Mouse (Mus musculus) ES-E14 (cell line): ENCODE measurements around the gene Ccdc85c.

Experiments used
- CHD2 ChIP-seq: IDR thresholded peaks from 2 replicates; pipeline ENCODE4 v1.6.1; 2014; ENCODE audit warnings: mild to moderate bottlenecking, low read depth, low read length, inconsistent platforms
- HCFC1 ChIP-seq: IDR thresholded peaks from 2 replicates; pipeline ENCODE4 v1.6.1; 2012; ENCODE audit warnings: low read length, inconsistent platforms, borderline replicate concordance; ENCODE audit not compliant: insufficient read depth
- MAFK ChIP-seq: IDR thresholded peaks from 2 replicates; pipeline ENCODE4 v1.6.1; 2014; ENCODE audit warnings: mild to moderate bottlenecking, low read depth, low read length, inconsistent platforms; ENCODE audit not compliant: insufficient read depth
- ZC3H11A ChIP-seq: IDR thresholded peaks from 2 replicates; pipeline ENCODE4 v1.6.1; 2012; ENCODE audit warnings: low read depth, mild to moderate bottlenecking, inconsistent platforms, low read length, borderline replicate concordance
- ZNF384 ChIP-seq: IDR thresholded peaks from 2 replicates; pipeline ENCODE4 v1.6.1; 2012; ENCODE audit warnings: low read depth, low read length, inconsistent platforms

GRCm38 (mm10) chr12:108178331-108179245 is 96.6 kb downstream of the Ccdc85c start:
- TF ChIP-seq ZC3H11A (no peak), CHD2 (no peak), HCFC1 (peak; percentile 23; the same call in 1 of the 2 replicates), ZNF384 (no peak), MAFK (no peak)
